Mouse (Mus musculus) heart, adult 9 months (tissue): ENCODE measurements around the gene A830031A19Rik.

Source experiments
- DNase-seq, 2 experiments: peaks; one replicate each; pipeline ENCODE4 v3.0.0; 2022; ENCODE audit warnings: low spot score in 2 of 2

Gene A830031A19Rik

DNA sequence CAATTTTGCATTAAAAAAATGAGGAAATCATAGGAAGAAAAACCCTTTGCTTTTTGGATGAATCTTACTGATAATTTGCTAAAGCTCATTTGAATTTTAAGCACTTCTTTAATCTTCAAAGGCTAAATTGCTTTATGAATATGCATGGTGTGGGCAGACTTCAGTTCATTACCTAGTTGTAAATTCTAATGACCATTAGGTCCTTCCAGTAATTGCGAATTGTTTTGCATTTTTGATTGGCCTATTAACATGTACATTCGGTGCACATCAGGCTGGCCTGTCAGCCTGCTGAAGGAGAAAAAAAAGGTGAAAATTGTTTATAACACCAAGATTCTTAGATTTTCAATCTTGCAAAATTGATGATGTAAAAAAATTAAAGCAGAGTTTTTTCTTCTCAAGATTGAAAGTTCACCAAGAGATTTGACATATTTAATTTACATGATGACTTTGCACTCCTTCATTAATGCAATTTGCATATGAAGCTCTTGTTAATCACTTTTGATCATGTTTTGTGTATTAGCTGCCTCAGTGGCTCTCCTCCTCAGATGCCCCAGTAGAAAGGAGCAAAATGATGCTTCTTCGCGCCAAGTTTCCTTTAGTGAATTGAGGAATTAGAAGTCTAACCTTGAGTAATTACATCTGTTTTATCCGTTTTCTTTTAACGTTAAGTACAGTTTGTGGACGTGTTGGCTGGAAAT lies 21.0 kb upstream of the A830031A19Rik start:
- DNase-seq = no peak

DNA sequence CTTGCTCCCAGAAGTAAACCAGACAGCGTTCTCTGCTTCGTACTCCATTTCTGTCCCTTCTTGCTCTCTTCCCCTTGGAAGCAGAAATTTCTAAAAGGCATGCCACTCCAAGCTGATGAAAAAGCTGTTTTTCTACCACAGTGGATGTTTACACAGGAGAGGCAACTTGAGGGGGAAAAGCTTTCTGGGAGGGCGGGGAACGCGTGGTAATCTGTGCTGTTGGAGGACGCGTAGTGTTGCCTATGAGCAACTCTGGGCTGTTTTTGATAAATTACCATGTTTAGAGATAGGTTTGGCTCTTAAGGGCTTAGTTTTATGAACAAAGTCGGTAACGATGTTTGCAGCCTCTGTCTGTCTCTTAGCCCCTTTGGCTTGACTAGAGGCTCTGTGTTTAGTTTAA lies 20.4 kb upstream of the A830031A19Rik start:
- no peak for DNase-seq

GRCm38 (mm10) chr11:24094086-24094487 lies 19.2 kb upstream of the A830031A19Rik start:
- DNase-seq = no peak

DNA sequence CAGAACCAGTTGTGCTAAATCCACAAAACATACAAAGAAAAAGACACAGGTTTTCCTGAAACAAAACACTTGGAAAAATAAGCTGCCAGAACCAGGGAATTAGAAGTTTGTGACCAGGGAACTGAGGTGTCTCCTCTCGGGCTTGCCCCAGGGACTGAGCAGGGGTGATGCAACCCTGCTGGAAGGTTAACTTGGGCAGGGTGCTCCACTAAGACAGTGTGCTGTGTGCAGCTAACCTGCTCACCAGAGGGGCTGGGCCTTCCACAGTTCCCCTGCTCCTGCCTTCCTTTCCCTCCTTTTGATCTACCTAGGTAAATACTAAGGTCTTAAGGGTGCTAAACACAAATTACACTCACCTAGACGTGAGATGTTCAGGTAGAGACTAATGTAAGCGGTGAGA lies 17.8 kb upstream of the A830031A19Rik start:
- DNase-seq = no peak

GRCm38 (mm10) chr11:24091393-24092080 lies 16.7 kb upstream of the A830031A19Rik start:
- DNase-seq = no peak

GRCm38 (mm10) chr11:24090443-24090842 lies 15.6 kb upstream of the A830031A19Rik start:
- DNase-seq = no peak

GRCm38 (mm10) chr11:24087069-24087468 lies 12.2 kb upstream of the A830031A19Rik start:
- DNase-seq = no peak

GRCm38 (mm10) chr11:24085986-24086385 lies 11.1 kb upstream of the A830031A19Rik start:
- DNase-seq = no peak

GRCm38 (mm10) chr11:24084590-24084989 lies 9.7 kb upstream of the A830031A19Rik start:
- no peak for DNase-seq

DNA sequence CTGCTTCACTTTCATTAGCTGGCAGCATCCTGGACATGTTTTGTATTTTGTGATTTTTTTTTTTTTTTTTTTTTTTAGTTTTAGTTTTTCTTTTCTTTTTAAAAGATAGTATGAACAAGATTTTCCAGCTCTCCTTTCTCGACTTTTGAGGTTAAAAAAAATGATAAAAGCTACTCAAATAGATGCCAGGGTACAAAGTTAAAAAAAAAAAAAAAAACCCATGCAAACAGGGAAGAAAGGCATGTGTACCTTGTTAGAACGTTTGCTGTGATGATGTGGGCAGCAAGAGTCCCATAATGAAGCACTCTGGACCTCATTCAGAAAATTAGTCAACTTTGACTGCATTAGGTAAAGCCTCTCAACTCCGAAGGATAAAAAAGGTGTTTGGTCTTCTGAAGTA lies 9.2 kb upstream of the A830031A19Rik start:
- DNase-seq = no peak

DNA sequence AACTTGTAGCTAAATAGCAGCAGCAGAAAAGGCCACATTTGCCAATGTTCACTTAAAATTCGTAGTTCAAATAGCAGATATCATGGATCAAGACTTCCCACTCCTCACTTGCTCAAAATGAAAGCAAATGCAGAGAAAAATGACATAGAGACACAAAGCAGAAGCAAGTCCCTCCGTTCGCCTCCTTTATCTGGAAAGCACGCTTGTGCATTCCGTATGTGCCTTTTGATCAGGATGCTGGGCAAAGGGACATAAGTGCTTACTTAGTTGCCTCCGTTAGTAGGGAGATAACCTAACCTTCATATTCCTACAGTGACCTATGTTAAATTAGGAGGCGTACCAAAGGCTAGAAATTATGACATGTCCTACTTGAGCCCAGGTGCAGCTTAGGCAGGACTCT lies 8.6 kb upstream of the A830031A19Rik start:
- DNase-seq = no peak

DNA sequence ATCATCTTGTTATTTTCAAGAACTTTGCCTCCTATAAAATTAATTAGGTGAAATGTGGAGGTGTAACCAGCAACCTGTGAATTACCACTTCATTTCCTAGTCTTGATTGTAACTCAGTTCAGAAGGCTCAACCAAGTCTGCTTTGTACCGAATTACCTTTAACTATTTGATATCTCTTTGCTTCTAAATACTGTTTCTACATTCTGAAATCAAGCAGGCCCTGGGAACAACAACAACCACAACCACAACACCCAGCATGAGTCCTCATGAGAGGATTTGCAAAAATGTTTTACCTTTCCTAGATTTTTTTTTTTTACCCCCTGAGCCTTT lies 8.2 kb upstream of the A830031A19Rik start:
- no peak for DNase-seq

DNA sequence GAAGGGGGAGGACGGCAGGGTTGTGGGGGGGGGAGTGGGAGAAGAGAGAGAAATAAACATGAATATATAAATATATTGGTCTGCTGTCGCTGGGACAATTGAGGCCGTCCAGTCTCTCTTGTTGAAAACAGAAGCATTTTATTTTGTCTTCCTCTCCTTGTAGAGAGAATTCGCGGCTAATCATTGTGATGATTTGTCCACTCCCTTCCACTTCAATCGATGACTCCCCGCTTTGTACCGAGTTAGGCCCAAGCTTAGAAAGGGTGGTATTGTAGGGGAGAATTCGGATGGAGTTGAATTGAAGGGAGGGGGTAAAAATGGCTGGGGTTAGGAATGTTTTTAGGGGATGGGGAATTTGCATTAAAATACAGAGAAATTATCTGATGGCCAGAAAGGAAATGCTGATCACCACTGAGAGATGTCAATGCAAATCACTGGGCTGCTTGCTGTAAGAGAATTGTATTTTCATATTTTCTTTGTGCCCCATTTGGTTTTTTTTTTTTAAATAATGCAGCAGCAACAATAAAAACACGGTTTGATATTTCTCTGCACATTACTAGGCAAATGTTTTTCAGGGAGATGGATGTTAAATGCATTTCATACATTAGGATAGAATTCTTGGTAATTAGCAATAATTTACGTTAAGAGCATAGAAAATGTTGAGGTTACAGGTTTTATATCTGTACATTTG lies 7.7 kb upstream of the A830031A19Rik start:
- no peak for DNase-seq

GRCm38 (mm10) chr11:24081687-24082384 lies 7.0 kb upstream of the A830031A19Rik start:
- no peak for DNase-seq

GRCm38 (mm10) chr11:24081016-24081686 lies 6.3 kb upstream of the A830031A19Rik start:
- peak; percentile 24 to 46 for DNase-seq

GRCm38 (mm10) chr11:24080541-24080940 lies 5.7 kb upstream of the A830031A19Rik start:
- peak in 1 of 2 experiments; percentile 2 for DNase-seq

DNA sequence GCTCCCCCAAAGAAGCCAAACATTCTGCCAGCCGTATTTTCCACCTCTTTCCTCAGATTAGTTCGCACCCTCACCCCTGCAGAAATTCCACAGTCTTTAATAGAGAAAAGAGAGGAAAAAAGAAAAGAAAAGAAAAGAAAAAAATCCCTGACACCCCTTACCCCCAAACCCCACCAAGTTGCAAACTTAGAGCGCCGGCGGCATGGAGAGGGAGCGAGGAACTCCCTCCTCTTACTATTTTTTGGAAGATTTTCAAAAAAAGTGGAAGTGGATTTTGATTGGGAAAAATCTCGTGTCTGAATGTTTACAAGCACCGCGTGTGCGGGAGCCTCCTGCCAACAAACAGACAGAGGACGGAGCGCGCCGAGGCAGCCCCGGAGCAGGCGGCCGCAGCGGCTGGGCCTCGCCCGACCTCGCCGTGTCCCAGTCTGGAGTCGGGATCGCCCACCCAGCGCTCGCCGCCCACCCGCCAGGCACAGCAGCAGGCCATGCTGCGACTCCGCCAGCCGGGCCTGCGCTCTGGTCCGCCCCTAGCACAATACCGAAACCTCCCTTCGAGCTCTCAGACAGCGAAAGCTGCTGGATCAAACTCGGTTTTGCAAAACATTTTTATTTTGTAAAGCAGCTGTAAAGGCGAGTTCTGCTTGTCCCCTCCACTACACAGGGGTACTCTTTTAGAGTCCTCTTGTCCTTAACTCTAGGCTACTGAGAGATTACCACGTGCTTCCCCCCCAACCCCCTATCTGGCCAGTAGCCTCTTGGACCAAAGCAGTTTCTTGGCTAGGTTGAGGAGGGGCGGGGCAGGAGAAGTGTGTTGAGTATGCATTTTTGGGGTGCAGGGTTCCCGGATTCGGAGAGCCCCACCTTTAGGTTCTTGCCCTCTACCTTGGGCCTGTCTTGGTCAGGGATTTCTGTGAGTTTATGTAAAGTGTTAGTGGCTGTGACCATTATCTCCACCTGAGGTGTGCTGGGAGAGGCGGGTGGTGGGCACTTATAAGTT lies 4.8 kb upstream of the A830031A19Rik start:
- peak; percentile 15 to 18 for DNase-seq

GRCm38 (mm10) chr11:24078706-24079316 lies 4.0 kb upstream of the A830031A19Rik start:
- peak in 1 of 2 experiments; percentile 17 for DNase-seq

DNA sequence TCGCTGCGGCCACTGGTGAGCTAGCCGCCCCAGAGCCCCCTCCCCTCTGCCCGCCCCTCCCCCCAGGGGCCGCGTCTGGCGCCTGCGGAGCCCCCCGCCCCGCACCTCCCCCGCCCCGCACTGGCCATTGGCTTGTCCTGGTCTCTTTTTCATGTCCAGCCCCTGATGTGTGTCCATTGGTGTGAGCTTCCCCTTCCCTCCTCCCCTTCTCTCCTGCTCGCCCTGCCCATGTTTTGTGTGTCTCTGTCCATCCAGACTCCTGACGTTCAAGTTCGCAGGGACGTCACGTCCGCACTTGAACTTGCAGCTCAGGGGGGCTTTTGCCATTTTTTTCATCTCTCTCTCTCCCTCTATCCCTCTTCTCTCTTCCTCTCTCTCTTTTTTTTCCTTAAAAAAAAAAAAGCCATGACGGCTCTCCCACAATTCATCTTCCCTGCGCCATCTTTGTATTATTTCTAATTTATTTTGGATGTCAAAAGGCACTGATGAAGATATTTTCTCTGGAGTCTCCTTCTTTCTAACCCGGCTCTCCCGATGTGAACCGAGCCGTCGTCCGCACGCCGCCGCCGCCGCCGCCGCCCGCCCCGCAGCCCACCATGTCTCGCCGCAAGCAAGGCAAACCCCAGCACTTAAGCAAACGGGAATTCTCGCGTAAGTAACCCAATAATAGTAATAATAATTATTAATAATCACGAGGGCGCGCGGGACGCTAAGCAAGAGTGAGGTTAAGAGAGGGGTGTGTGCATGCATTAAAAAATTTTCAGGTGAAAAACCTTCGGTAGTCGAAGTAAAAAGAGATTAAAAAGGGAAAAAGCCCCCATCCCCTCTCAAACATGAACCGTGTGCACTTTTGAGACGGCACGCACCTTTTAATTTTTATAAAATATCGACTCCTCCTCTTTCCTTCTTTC lies 3.2 kb upstream of the A830031A19Rik start, which contains the start of gene Bcl11a:
Gene Bcl11a, plus strand, starts transcription at position 262 of the 911 bp plus-strand sequence.
- peak; percentile 27 to 33 for DNase-seq
